Mouse (Mus musculus) testis, adult 2 months (tissue): ENCODE measurements at regions not wholly inside any gene's neighbourhood (a gene's known extent, or its start where the extent isn't known, plus 50 kb on each side); places are given as distances from the start of the nearest gene placed in this dataset.

ENCODE experiments used
- CTCF ChIP-seq: fragments of 200-500 bp; IDR thresholded peaks from 2 replicates; pipeline ENCODE4 v1.5.1; 2012; ENCODE audit warnings: low read depth, mild to moderate bottlenecking, inconsistent platforms, low read length, moderate library complexity; ENCODE audit not compliant: control insufficient read depth, insufficient read depth, insufficient replicate concordance
- POLR2A ChIP-seq: fragments of 200-500 bp; IDR thresholded peaks from 2 replicates; pipeline ENCODE4 v1.6.1; 2012; ENCODE audit warnings: low read depth, mild to moderate bottlenecking, inconsistent platforms, low read length, moderate library complexity; ENCODE audit not compliant: control insufficient read depth

DNA sequence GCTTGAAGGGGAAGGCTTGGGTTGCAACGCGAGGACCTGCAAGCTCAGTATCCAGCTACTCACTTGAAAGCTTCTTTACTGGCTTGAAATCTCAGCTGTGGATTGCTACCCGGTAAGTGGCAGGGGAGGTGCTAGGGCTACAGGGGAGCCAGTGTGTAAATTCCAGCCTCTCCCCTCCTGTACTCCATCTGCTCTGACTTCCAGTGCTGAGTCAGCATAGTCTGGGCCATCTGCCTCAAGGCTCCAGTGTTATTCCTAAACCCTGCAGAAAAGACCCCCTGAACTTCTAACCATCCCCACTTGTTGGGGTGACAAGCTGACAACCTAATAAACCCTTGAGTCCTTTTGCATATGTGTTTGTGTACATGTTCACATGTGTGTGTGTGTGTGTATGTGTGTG is 140.0 kb upstream of the Kcnab2 start:
- TF ChIP-seq CTCF (no peak), POLR2A (no peak)
